Mouse (Mus musculus): ENCODE results near the gene Pqlc2.

DNA sequence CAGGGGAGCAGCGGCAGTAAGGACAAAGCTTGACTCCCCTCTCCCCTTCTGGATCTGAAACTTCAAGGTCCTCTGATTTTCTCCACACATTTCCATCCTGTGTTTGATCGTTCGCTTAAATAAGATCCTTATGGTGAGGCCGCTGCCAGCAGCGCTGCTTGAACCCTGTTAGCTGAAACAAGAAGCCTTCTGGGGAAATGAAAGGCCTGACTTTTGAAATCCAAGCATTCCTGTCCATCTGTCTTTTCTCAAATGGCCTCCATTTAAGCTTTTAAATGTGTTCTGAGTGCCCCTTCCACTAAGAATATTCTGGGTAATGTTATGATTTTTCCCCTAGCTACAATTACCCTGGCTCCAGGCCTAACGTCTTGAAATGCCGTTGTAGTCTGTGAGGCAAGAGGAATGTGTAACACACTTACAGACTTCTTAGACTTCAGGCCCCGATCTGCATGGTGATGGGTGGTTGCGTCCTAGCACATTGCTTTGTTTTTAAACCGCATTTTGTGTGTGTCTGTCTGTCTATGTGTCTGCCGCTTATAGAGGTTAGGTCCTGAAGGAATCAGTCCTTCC is 51.1 kb downstream of the Pqlc2 start:
- TF ChIP-seq POLR2A (IDR thresholded peaks at IDR 0.05; ENCODE audit: extremely low read depth, insufficient read depth, low read length) (no peak), CTCF (IDR thresholded peaks at IDR 0.05; ENCODE audit: low read depth, low read length) (no peak)

Data from liver, adult 2 months (tissue).